Mouse (Mus musculus) kidney, postnatal 36 days (tissue): ENCODE data around the gene Pdlim4.
A peak's percentile ranks its signal among the peaks of the same experiment; 100 is the strongest.
"Not testable (repeated sequence)": the region's sequence is repeated elsewhere in the genome, so short reads cannot be mapped to it uniquely, and the experiment has no call there.

ENCODE experiments used
- DNase-seq, 2 experiments: peaks; one replicate each; pipeline ENCODE4 v3.0.0; 2021 to 2022; ENCODE audit warnings: mixed read lengths in 2 of 2

Pdlim4 gene

GRCm38 (mm10) chr11:54059526-54059925 lies 9.3 kb downstream of the Pdlim4 start:
- DNase-seq, result no peak

GRCm38 (mm10) chr11:54058643-54059042 lies 10.2 kb downstream of the Pdlim4 start:
- DNase-seq, result no peak

DNA sequence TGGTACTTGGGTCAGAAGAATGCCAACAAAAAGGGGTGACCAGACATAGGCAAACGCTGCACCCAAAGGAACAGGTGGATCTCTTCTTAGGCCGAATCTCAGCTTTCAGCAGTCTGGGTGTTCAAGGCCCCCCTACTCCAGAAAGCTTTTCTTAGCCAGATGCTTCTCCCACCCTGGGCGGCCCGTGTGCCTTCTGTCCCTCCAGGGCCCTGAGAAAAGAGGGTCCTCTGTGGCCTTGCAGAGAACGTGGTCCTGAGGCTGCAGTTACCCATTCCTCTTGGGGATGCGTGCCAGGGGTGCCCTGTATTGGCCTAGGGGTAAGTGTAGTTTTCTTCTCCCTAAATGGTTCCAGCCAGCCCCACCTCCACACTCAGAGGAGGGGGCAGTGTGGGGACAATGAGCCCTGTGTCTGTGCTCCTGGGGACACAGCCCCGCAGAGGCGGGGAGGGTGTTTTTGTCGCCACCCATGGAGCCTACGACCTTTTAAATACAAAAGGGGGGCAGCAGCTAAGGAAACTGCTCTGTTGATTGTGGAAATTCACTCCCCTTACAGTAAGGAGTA lies 10.7 kb downstream of the Pdlim4 start:
- no peak for DNase-seq

DNA sequence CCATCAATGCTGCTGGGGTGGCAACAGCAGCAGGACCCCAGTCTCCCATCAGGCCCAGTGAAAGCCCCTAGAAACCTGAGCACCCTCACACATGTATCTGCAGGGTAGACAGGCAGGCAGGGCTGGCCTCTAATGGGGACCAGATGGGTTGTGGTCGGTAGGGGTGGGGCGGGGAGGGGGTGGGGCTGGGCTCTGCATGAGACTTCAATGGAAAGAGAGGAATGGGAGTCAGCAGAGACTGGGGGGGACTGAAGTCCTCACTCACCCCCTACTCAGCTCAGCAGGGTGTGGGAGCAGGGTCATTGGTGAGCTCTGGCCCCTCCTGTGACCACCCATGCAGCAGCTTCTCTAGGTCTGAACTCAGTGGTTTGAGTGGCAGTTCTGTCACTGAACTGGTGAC lies 11.4 kb downstream of the Pdlim4 start:
- DNase-seq, result no peak

- DNase-seq, result peak; percentile 72 to 80
These were observed 12.7 kb downstream of the Pdlim4 start for GRCm38 (mm10) chr11:54056132-54056531.

GRCm38 (mm10) chr11:54054257-54054656 lies 14.6 kb downstream of the Pdlim4 start:
- DNase-seq, result peak; percentile 65 to 76

GRCm38 (mm10) chr11:54053090-54053489 lies 15.7 kb downstream of the Pdlim4 start:
- no peak for DNase-seq

GRCm38 (mm10) chr11:54052128-54052527 lies 16.7 kb downstream of the Pdlim4 start:
- no peak for DNase-seq

GRCm38 (mm10) chr11:54051161-54051560 lies 17.7 kb downstream of the Pdlim4 start:
- peak; percentile 78 to 87 for DNase-seq

DNA sequence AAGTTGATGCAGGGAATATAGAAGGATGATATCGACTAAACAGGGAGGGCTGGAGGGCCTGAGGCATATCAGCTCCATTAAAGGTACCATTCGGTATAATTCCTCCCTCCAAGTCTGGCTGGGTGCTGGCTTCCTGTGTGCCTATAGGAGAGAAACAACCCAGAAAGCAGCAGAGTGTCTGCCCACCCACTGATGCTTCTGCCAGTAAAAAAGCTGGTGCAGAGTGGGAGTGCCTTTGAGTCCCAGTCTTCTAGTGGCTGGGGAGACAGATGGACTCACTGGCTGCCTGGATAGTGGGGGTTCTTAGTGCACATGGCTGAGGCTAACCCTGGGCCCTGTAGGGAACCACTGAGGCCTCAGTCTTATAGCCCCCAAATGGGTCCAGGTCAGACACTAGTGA lies 18.6 kb downstream of the Pdlim4 start:
- DNase-seq, result no peak

GRCm38 (mm10) chr11:54040676-54041075 lies 28.1 kb downstream of the Pdlim4 start:
- DNase-seq, result no peak

DNA sequence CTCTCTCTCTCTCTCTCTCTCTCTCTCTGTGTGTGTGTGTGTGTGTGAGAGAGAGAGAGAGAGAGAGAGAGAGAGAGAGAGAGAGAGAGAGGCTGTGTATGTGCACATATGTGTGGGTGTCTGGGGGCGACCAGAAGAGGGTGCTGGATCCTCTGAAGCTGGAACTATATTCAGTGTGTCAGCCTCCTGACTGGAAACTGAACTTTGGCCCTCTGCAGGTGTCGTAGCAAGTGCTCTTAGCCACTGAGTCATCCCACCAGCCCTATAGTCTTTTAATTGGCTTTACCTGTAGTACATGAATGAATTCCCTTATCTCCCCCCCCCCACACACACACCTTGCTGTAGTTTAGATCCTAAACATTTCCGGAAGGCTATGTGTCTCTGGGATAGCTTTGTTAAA lies 35.9 kb downstream of the Pdlim4 start:
- DNase-seq, result not testable (repeated sequence)

DNA sequence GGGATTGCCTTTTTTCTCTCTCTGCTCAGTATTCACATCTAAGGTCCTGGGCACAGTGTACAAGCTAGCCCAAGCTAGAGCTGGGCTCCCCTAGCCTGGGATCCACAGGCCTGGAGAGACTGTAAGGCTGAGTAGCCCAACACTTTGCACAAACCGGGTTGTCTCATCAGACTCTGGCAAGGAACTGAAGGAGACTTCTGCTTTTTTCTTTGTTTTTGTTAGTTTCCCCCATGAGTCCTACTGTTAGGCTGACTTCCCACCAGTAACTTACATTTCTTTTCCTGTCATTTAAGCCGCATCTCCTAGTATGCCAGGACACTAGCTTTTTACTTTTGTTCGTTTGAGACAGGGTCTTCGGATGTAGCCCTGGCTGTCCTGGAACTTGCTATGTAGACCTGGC lies 39.8 kb downstream of the Pdlim4 start:
- DNase-seq, result no peak

- peak; percentile 94 to 95 for DNase-seq
These were observed 40.5 kb downstream of the Pdlim4 start, which contains the start of gene Slc22a4 for GRCm38 (mm10) chr11:54028044-54028951. TSS of gene Slc22a4 (minus strand) at chr11:54028090.

- DNase-seq, result peak in 1 of 2 experiments; percentile 25
These were observed 41.4 kb downstream of the Pdlim4 start for GRCm38 (mm10) chr11:54027131-54028043.

GRCm38 (mm10) chr11:54026491-54027041 lies 42.2 kb downstream of the Pdlim4 start:
- DNase-seq, result no peak

DNA sequence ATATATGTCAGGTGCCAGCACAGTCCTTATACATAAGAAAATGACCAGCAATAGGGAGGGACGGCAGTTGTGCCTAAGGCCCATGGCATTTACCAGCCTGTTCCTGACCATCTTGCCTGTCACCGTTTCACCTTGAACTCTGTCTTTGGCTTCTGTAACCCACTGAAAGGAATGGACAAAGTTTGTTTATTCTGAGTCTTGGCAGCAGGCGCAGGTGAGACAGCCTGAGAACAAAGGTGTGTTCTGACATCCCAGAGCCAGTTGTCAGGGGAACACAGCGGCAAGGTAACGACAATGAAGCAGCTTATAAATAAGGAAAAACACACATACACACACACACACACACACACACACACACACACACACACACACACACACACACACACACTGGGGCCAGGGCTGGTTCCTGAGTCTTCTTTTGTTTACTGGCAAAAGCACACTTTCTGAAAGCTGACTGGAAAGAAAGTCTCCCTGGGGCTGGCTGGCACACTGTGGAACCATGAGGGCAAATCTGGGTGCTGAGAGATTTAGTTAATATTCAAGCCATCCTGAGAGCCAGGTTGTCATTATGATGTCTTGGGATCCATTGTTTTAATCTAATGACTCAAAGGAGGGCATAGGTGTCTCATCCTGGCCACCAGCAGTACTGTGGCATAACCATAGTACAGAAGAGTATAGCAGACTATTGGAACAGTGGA lies 47.3 kb downstream of the Pdlim4 start:
- DNase-seq, result peak; percentile 53 to 67

DNA sequence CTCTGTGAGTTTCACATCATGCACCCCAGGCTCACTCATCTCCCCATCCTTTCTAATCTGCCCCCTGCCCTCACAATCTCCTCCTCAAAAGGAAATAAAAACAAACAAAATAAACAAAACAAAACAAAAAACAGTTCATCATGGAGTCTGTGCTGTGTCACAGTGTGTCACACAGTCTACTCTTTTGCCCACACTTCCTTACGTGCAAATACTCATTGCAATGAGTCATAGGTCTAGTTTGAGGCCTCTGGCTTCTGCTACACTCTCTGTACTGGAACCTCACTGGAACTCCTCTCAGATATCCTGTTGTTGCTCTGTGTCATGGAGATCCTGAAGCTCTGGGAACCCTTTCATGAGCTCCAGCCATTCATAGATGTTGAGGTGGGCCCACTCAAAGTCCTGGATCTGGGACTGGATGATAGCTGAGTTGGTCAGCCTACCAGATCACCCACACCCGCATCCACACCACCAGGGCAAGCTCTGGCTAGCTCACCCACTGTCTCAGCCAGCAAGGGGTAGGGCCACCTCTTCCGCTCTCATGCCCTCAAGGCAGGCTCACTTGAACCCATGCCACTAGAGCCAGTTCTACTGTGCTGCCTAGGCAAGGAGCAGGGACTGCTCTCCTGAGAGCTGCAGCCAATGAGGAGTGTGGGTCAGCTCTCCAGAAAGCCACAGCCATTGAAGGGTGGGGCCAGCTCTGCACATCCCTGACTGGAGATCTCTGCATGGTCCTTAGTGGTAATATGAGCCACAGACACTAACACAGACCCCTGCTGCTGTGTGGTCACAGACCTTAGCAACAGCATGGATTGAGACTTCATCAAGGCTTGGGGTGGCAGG lies 49.7 kb downstream of the Pdlim4 start:
- no peak for DNase-seq

DNA sequence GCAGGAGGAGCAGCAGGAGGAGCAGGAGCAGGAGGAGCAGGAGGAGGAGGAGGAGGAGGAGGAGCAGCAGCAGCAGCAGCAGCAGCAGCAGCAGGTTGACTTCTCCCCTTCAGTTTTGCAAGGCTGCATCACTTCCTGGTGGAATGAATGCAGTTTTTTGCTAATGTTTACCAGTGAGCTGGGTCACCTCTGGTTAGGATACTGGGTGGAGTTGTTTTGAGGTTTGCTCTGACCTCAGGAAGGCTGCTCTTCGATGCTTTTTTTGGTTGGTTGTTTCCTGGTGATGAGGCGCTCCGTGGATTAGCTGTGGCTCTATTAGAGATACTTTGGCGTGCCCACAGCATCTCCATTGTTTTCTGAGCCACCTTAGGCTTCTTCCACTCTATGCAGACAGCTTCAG lies 51.2 kb downstream of the Pdlim4 start:
- DNase-seq, result no peak

GRCm38 (mm10) chr11:54016051-54016450 lies 52.8 kb downstream of the Pdlim4 start:
- peak in 1 of 2 experiments; percentile 0 for DNase-seq

DNA sequence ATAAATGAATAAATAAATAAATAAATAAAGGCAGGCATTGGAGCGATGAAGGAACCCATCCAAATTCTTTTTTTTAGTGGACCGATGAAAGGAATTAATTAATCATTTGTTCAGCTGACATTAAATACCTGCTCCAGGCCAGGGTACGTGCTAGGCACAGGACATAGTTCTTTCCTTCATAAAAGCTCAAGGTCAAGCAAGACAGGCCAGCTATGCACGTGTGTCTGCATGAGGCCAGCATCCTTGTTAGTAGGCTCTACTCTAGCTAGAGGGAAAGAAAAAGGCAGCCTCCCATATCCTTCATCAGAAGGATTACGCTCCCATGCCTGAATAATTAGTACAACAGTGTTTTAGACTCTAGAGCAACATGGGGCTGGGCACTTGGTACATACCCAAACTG lies 55.9 kb downstream of the Pdlim4 start:
- peak; percentile 51 to 71 for DNase-seq
